Mouse (Mus musculus) thymus, adult 18-20 months (tissue): ENCODE data around the gene Gm14151.
"Not testable (repeated sequence)": the region's sequence is repeated elsewhere in the genome, so short reads cannot be mapped to it uniquely, and the experiment has no call there.

Experiments
- DNase-seq, 2 experiments: peaks; one replicate each; pipeline ENCODE4 v3.0.0; 2022; ENCODE audit warnings: mixed read lengths in 2 of 2

Gene Gm14151

GRCm38 (mm10) chr2:151092250-151092649 lies at the start of gene Gm14151:
TSS of gene Gm14151 (minus strand) at chr2:151092350.
- not testable (repeated sequence) for DNase-seq

- DNase-seq: not testable (repeated sequence)
These were observed 5.8 kb upstream of the Gm14151 start, which contains the start of gene Gm14147 for GRCm38 (mm10) chr2:151097945-151098344. TSS of gene Gm14147 (plus strand) at chr2:151098245.

GRCm38 (mm10) chr2:151056637-151057036 lies 35.5 kb downstream of the Gm14151 start:
- no peak for DNase-seq

GRCm38 (mm10) chr2:151040411-151040810 lies 51.7 kb downstream of the Gm14151 start:
- no peak for DNase-seq

- DNase-seq: no peak
These were observed 52.4 kb downstream of the Gm14151 start for GRCm38 (mm10) chr2:151039726-151040125.

- DNase-seq: peak; percentile 86 to 91
These were observed 52.9 kb downstream of the Gm14151 start, which contains the start of the genes Ninl and Nanp for GRCm38 (mm10) chr2:151039232-151039695. TSS of gene Ninl (minus strand) at chr2:151039382. TSS of gene Nanp (minus strand) at chr2:151039398.

GRCm38 (mm10) chr2:151038811-151039222 lies 53.3 kb downstream of the Gm14151 start:
- no peak for DNase-seq

- no peak for DNase-seq
These were observed 54.1 kb downstream of the Gm14151 start for GRCm38 (mm10) chr2:151037876-151038552.

GRCm38 (mm10) chr2:151037292-151037691 lies 54.9 kb downstream of the Gm14151 start:
- DNase-seq: no peak
